Mouse (Mus musculus) embryonic facial prominence, embryonic 12.5 days (tissue): Measurements from ENCODE around the gene Kdm4b. TPM values are rescaled to one million over a fixed set of nuclear protein-coding genes. Genes with fewer than 3 reads are reported as not detected.

Experiments
- ATAC-seq: fragments of 200-750 bp; cut with Nextera tagmentation; 2 replicates; pipeline ENCODE4 v1.8.0; 2017; ENCODE audit not compliant: insufficient number of reproducible peaks, insufficient read depth, low FRiP score, low TSS enrichment
- H3K27ac ChIP-seq: fragments of 300-500 bp; sonication (generic); 2 replicates; pipeline ENCODE4 v1.5.1; 2016; ENCODE audit warnings: mild to moderate bottlenecking
- H3K27me3 ChIP-seq: fragments of 300-500 bp; sonication (generic); 2 replicates; pipeline ENCODE4 v1.6.1; 2016; ENCODE audit warnings: mild to moderate bottlenecking, moderate library complexity
- H3K36me3 ChIP-seq: fragments of 300-500 bp; sonication (generic); 2 replicates; pipeline ENCODE4 v1.6.1; 2016; ENCODE audit warnings: mild to moderate bottlenecking
- H3K4me1 ChIP-seq: fragments of 300-500 bp; sonication (generic); 2 replicates; pipeline ENCODE4 v1.6.1; 2016
- H3K4me2 ChIP-seq: fragments of 300-500 bp; sonication (generic); replicated peaks from 2 replicates; pipeline ENCODE4 v1.6.1; 2016; ENCODE audit warnings: mild to moderate bottlenecking, moderate library complexity
- H3K4me3 ChIP-seq: fragments of 300-500 bp; sonication (generic); 2 replicates; pipeline ENCODE4 v1.5.1; 2016; ENCODE audit warnings: mild to moderate bottlenecking
- H3K9ac ChIP-seq: fragments of 300-500 bp; sonication (generic); 2 replicates; pipeline ENCODE4 v1.6.1; 2016; ENCODE audit warnings: mild to moderate bottlenecking, moderate library complexity
- H3K9me3 ChIP-seq: fragments of 300-500 bp; sonication (generic); 2 replicates; pipeline ENCODE4 v1.6.1; 2016; ENCODE audit warnings: mild to moderate bottlenecking, moderate library complexity
- WGBS: fragments of 180-500 bp; shearing (Covaris S2); methylation state at CpG from one replicate; pipeline ENCODE4 v1.1.7; 2016; 5-methylcytosine and 5-hydroxymethylcytosine counted together
- polyA plus RNA-seq: library from polyadenylated mRNA; unstranded; fragments of >200 nt; fragmentation: Nextera tagmentation; extraction: Ambion mirVana; gene quantifications from 2 replicates; pipeline ENCODE4 v1.2.1, GENCODE M21; 2016

The Kdm4b gene
- polyA plus RNA-seq, 1 experiment from 2014 or later = 54.6 TPM

- Histone ChIP-seq H3K27ac (no peak overlapping the region; the same call in 1 of the 2 replicates), H3K36me3 (peaks cover 86% of the 10 kb centered on the region), H3K4me2 (no peak overlapping the region), H3K27me3 (no peaks in the 10 kb centered on the region), H3K4me1 (0 out of 2 replicates have a peak, but pooled peaks cover 2% of the 10 kb centered on the region), H3K9ac (no peak overlapping the region), H3K9me3 (no peaks in the 10 kb centered on the region), H3K4me3 (no peak overlapping the region)
- no peak for ATAC-seq
- WGBS = 95% methylated on average over 4 of the region's 4 CpGs
Measured at GRCm38 (mm10) chr17:56401051-56401521, 75.2 kb downstream of the Kdm4b start.

GRCm38 (mm10) chr17:56405341-56405740 lies 79.5 kb downstream of the Kdm4b start:
- 87% methylated on average over 3 of the region's 3 CpGs for WGBS
- ATAC-seq = no peak

DNA sequence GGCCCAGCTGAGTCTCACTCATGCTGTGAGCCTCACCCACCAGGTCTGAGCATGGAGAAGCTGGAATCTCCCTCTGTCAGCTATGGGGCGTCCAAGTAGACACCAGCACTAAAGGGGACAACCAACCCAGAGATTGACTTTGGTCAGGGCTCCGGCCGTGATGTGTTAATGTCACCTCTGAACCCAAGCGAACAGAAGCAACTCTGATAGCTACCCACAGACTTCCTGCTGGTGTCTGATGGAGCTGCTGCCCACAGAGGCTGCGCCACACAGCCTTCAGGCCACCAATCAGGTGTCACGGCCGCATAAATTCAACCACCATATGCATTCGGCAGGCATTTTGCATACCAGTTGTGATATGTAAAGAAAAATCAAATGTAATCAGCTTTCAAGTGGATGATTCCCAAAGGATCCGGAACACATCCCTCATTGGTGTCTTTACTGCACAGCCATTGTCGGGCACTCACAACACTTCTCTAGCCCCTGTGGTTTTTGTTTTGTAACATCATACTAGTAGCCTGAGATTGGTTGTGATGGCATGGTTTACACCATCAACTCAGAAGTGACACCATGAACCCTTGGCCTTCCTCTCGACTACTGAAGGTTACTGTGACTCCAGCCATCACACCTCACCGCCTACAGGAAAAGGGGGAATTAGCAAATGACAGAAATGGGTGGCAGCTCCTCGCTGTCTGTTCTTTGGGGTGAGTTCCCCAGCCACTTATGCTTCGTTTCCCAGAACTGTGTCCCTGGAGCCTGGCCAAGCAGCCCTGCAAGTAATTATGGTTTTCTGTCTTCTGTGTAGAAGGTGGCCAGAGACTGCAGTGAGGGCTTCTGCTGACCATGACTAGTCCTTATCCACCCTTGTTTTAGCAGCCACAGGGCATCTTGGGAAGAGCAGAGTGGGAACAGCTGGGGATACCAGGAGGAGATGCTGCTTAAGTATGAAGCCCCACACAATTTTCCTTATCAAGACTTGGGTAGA lies 80.3 kb downstream of the Kdm4b start:
- H3K36me3 ChIP-seq = peaks cover 41% of the 10 kb centered on the region
- H3K9me3 ChIP-seq = no peaks in the 10 kb centered on the region
- WGBS = 80% methylated on average over 14 of the region's 14 CpGs
- H3K27ac ChIP-seq = peak overlapping the region; percentile 59
- H3K4me3 ChIP-seq = no peak overlapping the region
- peaks cover 29% of the 10 kb centered on the region for H3K4me1 ChIP-seq
- ATAC-seq = no peak
- H3K4me2 ChIP-seq = no peak overlapping the region
- no peaks in the 10 kb centered on the region for H3K27me3 ChIP-seq
- no peak overlapping the region for H3K9ac ChIP-seq

More at GRCm38 (mm10) chr17:56405341-56405740, 79.5 kb downstream of the Kdm4b start:
- H3K27me3 ChIP-seq = no peaks in the 10 kb centered on the region
- H3K9ac ChIP-seq = no peak overlapping the region
- H3K36me3 ChIP-seq = peaks cover 44% of the 10 kb centered on the region
- no peak overlapping the region for H3K27ac ChIP-seq
- no peak overlapping the region for H3K4me3 ChIP-seq
- H3K4me1 ChIP-seq = peaks cover 29% of the 10 kb centered on the region
- H3K4me2 ChIP-seq = no peak overlapping the region
- H3K9me3 ChIP-seq = no peaks in the 10 kb centered on the region

DNA sequence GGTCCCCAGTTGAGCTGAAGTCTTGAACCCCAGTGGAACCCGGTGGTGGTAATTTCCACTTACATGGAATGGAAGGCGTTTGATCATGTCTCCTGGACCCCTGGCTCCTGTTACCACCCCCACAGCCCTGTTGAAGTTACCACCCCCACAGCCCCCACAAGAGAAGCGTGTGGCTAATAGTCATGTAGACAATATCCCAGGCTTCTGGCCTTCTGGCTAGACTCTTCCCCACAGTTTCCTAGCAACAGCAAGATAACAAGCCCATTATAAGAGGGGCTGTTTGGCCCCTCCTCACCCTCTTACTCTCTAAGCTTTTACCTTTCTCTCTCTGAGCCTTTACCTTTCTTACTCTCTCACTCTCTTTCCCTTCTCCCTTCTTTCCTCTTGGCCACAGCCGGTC lies 81.0 kb downstream of the Kdm4b start:
- no peaks in the 10 kb centered on the region for H3K9me3 ChIP-seq
- H3K9ac ChIP-seq = no peak overlapping the region
- H3K4me3 ChIP-seq = no peak overlapping the region
- ATAC-seq = no peak
- no peaks in the 10 kb centered on the region for H3K27me3 ChIP-seq
- no peak overlapping the region for H3K4me2 ChIP-seq
- H3K4me1 ChIP-seq = peaks cover 29% of the 10 kb centered on the region
- H3K36me3 ChIP-seq = peaks cover 41% of the 10 kb centered on the region
- H3K27ac ChIP-seq = peak overlapping the region; percentile 59
- WGBS = 64% methylated on average over 4 of the region's 4 CpGs

DNA sequence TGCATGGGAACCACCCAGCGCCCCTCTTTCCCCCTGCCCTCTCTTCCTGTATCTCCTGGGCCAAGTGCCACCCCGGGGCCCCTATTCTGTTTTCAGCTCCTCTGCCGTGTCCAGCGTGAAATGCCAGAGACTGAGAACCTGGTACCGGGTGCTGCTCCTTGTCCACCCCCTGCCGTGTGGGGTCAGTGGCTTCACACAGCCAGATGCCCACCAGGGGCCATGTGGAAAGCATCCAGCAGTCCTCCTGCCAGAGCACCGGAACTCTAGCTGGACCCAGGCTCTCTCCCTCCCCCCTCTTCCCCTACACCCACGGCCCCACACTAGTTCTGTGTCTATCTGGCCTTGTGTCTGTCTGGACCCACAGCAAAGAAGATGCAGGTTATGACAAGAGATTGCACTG lies 81.5 kb downstream of the Kdm4b start:
- H3K4me1 ChIP-seq = peaks cover 29% of the 10 kb centered on the region
- peaks cover 41% of the 10 kb centered on the region for H3K36me3 ChIP-seq
- H3K9me3 ChIP-seq = no peaks in the 10 kb centered on the region
- ATAC-seq = no peak
- no peak overlapping the region for H3K4me3 ChIP-seq
- H3K9ac ChIP-seq = no peak overlapping the region
- no peaks in the 10 kb centered on the region for H3K27me3 ChIP-seq
- no peak overlapping the region for H3K4me2 ChIP-seq
- peak overlapping the region; percentile 59 for H3K27ac ChIP-seq
- 47% methylated on average over 8 of the region's 8 CpGs for WGBS

DNA sequence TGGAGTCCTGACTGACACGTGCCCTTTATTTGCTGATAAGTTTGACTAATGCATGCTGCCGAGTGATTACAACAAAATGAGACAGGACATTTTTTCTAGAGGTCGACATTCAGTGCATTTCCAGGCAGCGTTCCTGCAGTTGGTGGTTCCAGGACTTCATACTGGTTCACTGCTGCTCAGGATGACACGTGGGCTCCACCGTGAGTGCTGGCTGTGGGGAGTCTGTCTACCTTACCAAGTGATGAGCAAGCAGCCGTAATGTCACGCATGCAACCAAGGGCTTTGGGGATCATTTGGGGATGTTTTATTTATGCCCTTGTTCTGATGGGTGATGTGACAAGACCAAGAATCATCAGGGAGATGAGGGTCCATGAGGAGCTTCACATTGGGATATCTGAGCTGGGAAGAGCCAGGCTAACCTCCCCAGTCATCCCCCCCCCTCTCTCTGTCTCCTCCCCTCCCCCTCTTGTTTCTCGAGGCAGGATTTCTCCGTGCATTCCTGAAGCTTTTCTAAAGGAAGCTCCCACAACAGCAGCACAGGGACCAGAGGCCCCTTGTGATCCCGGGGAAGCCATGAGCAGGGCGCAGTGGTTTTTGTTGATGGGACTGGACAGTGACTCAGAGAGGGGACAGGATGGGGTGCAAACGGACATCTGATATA lies 83.2 kb downstream of the Kdm4b start:
- 50% methylated on average over 13 of the region's 13 CpGs for WGBS
- Histone ChIP-seq H3K4me1 (peaks cover 29% of the 10 kb centered on the region), H3K9me3 (no peaks in the 10 kb centered on the region), H3K27ac (peak overlapping the region; percentile 14; the same call in 1 of the 2 replicates), H3K4me3 (no peak overlapping the region), H3K4me2 (no peak overlapping the region), H3K9ac (no peak overlapping the region), H3K36me3 (peaks cover 43% of the 10 kb centered on the region), H3K27me3 (no peaks in the 10 kb centered on the region)
- ATAC-seq = no peak

DNA sequence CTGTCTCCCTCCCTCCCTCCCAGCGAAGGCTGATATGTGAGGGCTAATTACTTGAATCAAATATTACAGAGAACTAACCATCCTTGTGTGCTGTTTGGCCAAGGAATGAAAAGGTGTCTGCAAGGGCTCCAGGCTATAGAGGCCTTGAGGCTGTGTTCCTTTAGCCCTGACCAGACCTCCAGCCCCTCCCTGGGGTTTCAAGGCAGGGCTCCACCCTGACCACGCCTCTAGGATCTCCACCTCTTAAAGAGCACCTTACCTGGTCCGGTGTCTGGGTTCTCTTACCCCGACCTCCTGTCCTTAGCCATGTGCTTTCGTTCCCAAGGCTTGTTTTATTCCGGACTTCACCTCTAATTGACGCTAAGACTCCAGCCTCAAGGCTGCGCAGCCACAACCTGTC lies 83.9 kb downstream of the Kdm4b start:
- H3K36me3 ChIP-seq = peaks cover 46% of the 10 kb centered on the region
- no peaks in the 10 kb centered on the region for H3K27me3 ChIP-seq
- no peak for ATAC-seq
- H3K4me2 ChIP-seq = no peak overlapping the region
- peaks cover 29% of the 10 kb centered on the region for H3K4me1 ChIP-seq
- no peaks in the 10 kb centered on the region for H3K9me3 ChIP-seq
- H3K9ac ChIP-seq = no peak overlapping the region
- WGBS = 26% methylated on average over 8 of the region's 8 CpGs
- no peak overlapping the region for H3K4me3 ChIP-seq
- peak overlapping the region; percentile 14; the same call in 1 of the 2 replicates for H3K27ac ChIP-seq

DNA sequence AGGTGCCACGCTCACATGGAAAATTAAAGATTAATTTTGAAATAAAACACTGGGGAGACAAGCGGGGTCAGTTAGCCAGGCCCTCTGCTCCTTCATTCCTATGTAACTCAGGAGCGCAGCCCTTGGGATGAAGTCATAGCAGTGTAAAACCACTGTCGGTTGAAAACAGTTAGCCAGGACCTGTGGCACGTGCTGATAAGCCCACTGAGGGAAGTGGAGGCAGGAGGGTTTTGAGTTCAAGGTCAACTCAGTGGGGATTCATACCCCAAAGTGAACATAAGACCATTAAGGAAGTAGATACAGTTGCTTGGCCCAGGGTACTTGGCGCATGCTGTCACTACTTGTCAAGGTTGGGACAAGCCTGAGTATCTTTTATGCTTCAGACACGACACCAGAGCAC lies 85.6 kb downstream of the Kdm4b start:
- no peak for ATAC-seq
- 95% methylated on average over 7 of the region's 7 CpGs for WGBS
- no peak overlapping the region for H3K27ac ChIP-seq
- no peaks in the 10 kb centered on the region for H3K9me3 ChIP-seq
- H3K4me3 ChIP-seq = no peak overlapping the region
- H3K4me1 ChIP-seq = peaks cover 24% of the 10 kb centered on the region
- no peaks in the 10 kb centered on the region for H3K27me3 ChIP-seq
- no peak overlapping the region for H3K4me2 ChIP-seq
- no peak overlapping the region for H3K9ac ChIP-seq
- peaks cover 59% of the 10 kb centered on the region for H3K36me3 ChIP-seq

DNA sequence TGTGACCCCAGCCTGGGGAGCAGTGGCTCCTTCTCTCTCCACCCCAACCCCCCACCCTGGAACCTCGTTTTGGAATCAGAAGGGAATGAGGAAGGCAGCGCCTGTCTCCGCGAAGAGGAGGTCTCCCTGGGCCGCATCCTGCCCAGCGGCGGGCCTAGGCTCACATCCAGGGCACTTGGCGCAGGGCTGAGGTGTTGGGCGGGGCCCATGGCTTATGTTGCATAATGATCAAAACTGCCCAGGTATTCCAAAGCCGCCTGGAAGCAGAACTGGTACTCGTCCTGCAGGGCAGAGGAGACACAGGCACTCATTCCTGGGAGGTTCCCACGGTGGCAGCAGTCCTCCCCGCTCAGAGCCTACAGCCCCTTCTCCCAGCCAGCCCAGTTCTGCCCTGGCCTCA lies 87.3 kb downstream of the Kdm4b start:
- no peak overlapping the region for H3K9ac ChIP-seq
- H3K36me3 ChIP-seq = peaks cover 75% of the 10 kb centered on the region
- no peak overlapping the region for H3K4me3 ChIP-seq
- H3K4me2 ChIP-seq = no peak overlapping the region
- H3K27ac ChIP-seq = no peak overlapping the region
- H3K27me3 ChIP-seq = no peaks in the 10 kb centered on the region
- no peaks in the 10 kb centered on the region for H3K9me3 ChIP-seq
- H3K4me1 ChIP-seq = peaks cover 11% of the 10 kb centered on the region
- ATAC-seq = no peak
- 83% methylated on average over 13 of the region's 13 CpGs for WGBS

GRCm38 (mm10) chr17:56414785-56415184 lies 88.9 kb downstream of the Kdm4b start:
- ATAC-seq = no peak
- no peak overlapping the region for H3K27ac ChIP-seq
- H3K9me3 ChIP-seq = no peaks in the 10 kb centered on the region
- no peak overlapping the region for H3K4me2 ChIP-seq
- H3K36me3 ChIP-seq = peaks cover 92% of the 10 kb centered on the region
- WGBS = 89% methylated on average over 9 of the region's 9 CpGs
- H3K4me1 ChIP-seq = peaks cover 5% of the 10 kb centered on the region
- H3K27me3 ChIP-seq = no peaks in the 10 kb centered on the region
- H3K9ac ChIP-seq = no peak overlapping the region
- no peak overlapping the region for H3K4me3 ChIP-seq

GRCm38 (mm10) chr17:56418304-56418703 lies 92.4 kb downstream of the Kdm4b start:
- H3K36me3 ChIP-seq = peaks cover 97% of the 10 kb centered on the region
- H3K27me3 ChIP-seq = no peaks in the 10 kb centered on the region
- no peak overlapping the region for H3K9ac ChIP-seq
- H3K4me2 ChIP-seq = no peak overlapping the region
- H3K9me3 ChIP-seq = no peaks in the 10 kb centered on the region
- H3K27ac ChIP-seq = no peak overlapping the region
- H3K4me3 ChIP-seq = no peak overlapping the region
- H3K4me1 ChIP-seq = no peaks in the 10 kb centered on the region
- WGBS = 80% methylated on average over 12 of the region's 12 CpGs
- no peak for ATAC-seq
